Mouse (Mus musculus) cerebellum, postnatal 14 days (tissue): ENCODE results near the gene Tmem255b.

Experiments
- DNase-seq, 2 experiments: peaks; one replicate each; pipeline ENCODE4 v3.0.0; 2021; ENCODE audit warnings: mixed read lengths in 2 of 2

Tmem255b gene

DNA sequence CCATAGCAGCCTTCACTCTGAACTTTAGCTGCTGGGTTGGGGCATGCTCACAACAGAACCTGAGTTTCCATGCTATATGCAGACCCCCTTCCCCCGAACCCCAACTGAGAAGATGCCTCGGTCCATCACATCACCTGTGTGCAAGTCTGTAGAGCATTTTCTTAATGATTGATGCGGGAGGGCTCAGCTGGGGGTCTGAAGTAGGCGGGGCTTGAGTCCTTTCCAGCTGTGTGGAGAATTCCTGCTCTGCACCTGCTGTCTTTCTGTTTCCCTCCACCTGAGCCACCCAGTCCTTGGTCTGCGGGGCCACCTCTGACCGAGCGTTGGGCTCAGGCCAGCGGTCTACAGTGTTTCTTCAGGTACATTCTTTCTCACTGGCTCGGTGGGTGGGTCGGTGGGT is at the start of gene Tmem255b:
TSS of gene Tmem255b (plus strand) at position 301 of the 400 bp plus-strand sequence.
- DNase-seq = no peak

DNA sequence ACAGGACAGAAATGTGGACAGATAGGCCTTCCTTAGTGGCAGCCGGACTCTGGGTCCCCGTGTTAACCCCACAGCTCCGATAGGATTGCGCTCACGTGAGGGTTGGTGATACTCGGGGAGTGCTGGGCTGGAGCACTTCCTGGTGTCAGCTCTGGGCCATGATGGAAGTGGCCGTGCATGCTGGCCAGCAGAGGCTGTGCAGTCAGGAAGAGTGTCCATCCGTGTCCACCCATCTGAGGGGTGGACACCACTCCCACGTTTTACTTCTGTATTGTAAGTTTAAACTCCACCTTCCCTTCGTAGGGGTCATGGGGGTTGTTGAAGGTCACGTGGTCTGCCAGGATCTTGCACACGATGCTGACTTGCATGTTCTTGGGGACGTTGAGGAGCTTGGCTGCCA is 48.6 kb upstream of the Tmem255b start:
- DNase-seq = no peak

DNA sequence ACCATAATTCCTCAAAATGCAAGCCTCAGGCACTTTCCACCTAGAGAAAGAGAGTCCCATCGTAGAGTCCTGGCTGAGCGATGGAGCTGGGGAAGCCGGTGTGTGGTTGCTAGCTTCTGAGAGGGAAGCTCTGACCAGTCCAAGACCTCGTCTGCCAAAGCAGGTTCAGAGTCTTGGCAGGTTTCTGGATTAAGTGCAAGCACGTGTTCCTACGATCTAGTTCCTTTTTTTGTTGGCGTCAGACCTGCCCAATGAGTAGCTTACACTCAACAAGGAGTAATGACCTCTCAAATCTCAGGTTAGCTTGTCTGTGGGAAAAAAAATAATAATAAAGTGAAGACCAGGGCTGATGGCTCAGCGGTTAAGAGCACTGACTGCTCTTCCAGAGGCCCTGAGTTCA is 47.3 kb upstream of the Tmem255b start:
- no peak for DNase-seq

DNA sequence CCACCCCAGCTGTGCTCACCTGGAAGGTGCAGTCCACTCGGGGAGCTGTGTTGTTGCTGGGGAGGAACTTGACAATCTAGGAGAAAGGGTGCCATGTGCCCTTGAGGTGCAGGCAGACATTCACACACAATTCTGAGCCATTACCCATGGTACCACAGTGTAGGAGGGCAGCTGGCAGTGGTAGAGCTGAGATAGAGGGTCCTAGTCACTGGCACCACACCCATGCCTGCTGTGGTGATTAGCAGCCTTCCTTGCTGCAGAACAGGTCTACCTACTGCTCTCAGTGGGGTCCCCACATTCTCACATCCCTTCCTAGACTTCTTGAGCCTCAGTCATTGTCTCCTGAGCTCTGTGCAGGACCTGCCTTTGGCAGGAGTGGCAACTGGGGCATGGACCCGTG is 46.2 kb upstream of the Tmem255b start:
- DNase-seq = no peak

DNA sequence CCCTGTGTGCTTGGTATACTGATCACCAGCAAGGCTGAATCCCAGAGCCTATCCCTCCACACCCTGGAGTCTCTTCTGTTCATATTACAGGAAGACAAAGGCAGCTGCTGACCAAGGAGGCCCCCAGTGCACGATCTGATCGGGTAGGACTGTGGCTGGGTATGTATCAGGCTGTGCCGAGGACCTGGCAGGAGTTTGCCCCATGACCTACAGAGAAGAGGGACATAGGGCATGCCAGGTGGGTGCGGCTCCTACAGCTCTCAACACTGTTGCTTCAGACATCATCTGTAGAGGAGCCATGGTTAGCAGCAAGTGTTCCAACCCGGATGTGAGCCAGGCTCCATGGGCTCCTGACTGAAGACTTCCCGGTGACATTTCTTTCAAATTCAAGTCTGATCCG is 41.1 kb upstream of the Tmem255b start:
- DNase-seq = no peak

DNA sequence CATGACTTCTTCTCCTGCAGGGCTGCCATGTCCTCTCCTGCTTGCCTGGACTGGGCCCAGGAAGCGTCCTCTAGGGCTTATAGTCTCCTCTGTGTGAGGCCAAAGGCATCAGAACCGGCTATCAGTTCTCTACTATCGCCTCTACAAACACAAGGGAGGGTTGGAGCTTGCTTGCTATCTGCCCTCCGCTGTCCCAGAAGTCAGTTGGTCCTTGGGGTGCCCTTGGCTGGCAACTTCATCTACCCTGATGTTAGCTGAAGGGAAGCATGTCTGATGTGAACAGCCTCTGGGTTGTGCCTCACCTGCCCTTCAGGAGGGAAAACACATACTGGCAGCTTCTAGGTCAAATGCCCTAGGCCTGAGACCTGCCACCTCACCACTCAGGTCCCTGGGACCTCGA is 38.3 kb upstream of the Tmem255b start, which contains the start of gene Atp4b:
TSS of gene Atp4b (minus strand) at position 101 of the 400 bp plus-strand sequence.
- no peak for DNase-seq

DNA sequence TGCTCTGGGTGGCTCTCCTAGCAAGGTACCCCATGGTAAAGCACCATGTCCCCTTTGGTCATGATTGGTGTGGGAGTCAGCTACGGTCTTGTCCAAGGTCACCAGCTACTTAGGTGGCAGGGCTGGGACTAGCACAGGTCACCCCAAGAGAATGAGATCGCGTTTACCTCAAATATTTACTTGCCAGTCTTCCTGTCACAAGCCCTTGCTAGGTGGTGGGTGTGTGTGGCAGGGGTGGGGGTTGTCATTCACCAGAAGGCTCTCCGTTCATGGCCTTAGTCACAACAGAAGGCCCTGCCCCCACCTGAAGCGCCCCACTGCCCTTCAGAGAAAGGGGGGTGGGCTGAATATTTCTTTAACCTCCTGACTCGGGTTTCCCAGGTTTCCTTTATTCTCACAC is 31.5 kb upstream of the Tmem255b start:
- DNase-seq = no peak

DNA sequence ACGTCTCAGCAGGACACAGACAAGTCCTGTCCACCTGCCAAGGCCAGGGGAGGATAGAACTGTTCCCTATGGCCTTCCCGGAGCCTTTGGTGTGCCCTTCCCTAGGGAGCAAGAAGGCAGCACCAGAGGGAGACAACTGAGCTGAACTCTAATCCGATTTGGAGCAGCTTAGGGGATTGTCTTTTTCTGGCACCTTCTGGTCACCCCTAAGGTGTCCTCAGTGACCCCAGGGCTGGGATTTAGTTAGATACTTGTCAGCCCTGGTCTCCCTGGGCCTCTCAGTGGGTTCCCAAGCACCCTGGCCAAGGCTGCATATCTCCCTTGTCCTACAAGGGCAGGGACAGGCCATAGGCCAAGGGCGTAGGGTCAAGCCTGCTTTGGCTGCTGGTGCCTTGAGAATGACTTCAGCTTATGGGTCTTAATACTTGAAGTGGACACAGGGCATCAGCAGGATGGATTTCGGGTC is 30.3 kb upstream of the Tmem255b start, which contains the start of gene Grk1:
TSS of gene Grk1 (plus strand) at position 416 of the 466 bp plus-strand sequence.
- no peak for DNase-seq

DNA sequence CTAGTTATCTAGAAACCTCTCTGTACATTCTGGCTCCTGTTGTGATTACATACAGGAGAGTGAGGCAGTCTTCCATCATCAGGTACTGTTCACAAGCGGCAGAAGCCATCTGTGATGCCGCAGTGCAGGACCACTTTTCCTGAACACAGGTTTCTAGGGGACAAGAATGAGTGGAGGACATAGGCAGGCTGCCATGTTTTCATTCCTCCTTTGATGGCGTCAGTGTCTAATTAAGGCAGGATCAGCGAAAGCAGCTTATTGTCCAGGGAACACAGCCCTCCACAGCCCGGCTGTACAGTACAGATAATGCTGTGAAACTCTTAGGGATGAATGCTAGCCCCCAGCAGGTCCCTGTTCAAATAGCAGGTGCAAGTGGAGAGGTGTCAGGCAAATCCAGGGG is 29.0 kb upstream of the Tmem255b start:
- DNase-seq = no peak

DNA sequence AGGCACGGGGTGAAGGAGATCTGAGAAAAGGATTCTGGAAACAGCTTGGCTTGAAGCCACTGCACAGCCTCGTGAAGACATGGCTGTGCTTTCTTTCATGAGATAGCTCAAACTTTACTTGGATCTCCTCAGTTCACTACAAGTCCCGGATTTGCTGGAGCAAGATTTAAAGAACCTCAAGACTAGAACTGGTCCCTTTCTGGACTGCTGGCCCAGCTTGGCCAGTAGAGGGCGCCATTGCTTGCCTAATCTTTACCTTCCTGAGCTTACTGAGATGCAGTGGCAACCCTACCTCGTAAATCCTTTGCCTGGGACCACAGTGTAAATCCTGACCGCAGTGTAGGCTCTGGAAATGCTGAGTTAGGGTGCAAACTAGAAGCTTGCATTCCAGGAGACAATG is 23.4 kb upstream of the Tmem255b start:
- DNase-seq = peak; percentile 79 to 86

DNA sequence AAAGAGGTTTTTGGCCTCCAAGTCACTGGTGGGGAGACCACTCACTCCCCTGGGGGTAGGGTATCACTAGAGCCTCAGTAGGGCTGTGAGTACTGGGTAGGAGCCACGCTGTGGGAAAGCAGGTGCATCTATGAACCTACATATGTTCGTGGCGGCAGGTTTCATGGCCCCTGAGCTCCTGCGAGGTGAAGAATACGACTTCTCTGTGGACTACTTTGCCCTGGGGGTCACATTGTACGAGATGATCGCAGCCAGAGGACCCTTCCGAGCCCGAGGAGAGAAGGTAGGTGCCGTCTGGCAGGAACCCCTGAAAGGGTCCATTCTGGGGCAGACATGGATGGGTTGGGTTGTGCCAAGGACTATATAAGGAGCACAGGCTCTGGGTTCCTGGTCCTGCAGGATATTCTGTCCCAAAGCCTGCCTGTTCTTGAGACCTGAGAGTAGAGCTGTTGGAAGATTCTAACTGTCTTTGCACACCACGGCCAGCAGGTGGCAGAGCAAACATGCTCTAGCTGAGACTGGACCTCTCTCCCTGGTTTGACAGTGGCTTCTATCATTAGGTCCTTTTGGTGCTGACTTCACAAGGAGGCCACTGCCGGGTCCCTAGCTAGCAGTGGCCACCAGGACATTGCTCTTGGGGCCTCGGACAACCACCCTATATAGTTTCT is 22.0 kb upstream of the Tmem255b start:
- peak; percentile 79 to 85 for DNase-seq

DNA sequence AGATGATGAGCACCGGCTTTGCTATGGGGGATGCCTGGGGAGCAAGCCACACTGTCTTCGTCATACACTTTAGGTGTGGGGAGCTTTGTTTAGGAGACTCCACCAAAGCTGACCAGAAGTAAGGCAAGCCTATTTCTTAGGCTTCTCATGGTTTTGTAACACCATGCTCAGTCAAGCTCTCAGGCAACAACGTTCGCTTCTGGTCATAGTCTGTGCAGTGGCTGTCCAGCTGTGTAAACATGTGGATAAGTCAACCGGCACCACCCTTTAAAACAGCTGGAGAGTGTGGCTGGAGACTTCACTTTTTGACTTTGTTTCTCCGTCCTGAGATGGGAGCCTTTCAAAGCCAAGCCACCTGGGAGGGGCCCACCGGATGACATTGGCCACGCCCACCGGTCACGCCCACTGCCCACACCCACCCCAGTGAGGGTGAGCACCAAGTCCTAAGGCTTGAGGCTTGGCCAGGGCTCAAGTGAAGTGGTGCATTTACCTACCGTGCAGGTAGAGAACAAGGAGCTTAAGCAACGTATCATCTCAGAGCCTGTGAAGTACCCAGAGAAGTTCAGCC is 21.1 kb upstream of the Tmem255b start:
- peak in 1 of 2 experiments; percentile 12 for DNase-seq

DNA sequence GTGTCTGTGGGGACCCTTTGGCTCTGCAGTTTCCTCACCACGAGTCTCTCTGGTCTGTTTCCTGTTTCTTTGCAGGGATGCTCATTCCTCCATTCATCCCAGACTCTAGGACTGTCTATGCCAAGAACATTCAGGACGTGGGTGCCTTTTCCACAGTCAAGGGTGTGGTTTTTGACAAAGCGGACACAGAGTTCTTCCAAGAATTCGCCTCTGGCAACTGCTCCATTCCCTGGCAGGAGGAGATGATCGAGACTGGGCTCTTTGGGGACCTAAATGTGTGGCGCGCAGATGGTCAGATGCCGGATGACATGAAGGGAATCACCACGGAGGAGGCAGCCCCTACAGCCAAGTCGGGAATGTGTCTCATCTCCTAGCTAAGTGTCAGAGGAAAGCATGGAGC is 19.1 kb upstream of the Tmem255b start:
- peak; percentile 18 for DNase-seq

DNA sequence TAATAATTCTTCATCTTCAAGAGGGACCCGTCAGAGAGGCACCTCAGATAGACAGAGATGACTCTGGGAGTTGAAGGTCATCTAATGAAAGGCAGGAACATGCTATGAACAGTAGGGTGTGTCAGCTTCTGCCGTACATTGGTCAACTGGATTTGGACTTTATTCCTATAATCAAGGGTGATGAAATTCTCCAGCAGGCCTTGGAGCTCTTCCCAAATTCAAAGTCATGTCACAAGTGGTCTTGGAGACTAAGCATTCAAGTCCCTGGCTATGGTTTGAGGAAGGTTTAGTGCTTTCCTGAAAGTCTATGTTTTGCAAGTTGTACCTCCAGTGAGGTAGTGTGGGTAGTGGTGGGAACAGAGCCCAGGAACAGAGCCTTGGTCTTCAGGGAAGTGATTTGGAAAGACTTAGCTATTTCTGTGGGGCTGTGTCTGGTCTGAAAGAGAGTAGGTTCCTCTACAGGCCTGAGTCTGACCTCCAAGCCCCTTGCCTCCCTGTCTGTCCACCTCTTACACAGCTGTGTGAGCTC is 15.8 kb upstream of the Tmem255b start:
- no peak for DNase-seq

DNA sequence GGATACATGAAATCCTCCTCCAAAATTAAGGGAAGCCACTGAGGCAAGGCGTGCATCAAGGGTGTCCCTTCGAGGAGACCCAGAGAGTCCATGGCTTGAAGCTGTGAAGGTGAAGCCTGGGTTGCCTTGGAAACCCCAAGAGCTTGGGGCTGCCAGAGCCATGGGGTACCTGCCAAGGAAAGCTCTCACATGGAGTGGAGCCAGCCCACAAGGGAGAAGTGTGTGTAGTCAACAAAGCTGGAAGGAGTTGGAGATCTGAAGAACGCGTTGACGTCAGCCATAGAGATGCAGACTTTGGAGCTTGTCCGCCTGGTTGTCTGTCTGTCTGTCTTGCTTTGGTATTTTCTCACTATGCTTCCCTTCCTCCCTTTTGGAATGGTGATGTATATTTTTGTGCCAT is 14.0 kb upstream of the Tmem255b start:
- DNase-seq = peak; percentile 25 to 32

DNA sequence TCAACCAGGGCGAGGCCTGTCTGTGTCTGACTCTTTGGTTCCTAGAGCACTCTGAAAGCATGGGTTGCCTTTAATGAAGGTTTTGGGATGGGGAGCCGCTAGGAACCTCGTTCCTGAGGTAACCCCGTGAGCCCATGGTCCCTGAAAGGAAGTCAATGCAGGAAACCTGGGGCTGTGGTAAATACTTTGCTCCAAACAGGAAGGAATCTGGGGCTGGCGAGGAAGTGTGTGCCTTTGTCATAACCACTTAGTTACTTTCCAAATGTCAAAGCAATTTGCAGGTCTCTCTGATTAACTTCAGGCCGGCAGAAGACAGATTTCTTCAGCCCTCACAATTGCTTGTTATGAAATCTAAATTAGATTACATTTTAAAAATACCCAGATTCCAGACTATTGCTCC is 7.6 kb upstream of the Tmem255b start:
- no peak for DNase-seq

DNA sequence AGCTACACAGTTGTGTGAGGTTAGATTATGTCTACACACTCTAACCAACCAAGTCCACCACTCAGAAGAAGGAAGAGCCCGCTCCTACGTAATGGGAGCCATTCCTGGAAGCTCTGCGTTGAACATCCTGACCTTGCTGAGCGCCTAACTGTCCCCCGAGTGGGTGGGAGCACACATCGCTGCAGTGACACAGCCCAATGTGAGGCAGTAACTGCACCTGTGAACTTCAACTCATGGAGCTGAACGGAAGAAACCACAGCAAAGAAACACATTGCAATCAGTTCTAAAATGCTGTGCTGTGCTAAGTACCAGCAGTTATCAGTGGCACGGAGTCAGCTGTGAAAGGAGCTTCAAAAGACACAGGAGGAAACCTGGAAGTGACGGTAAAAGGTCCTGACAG is 6.8 kb upstream of the Tmem255b start:
- DNase-seq = no peak

DNA sequence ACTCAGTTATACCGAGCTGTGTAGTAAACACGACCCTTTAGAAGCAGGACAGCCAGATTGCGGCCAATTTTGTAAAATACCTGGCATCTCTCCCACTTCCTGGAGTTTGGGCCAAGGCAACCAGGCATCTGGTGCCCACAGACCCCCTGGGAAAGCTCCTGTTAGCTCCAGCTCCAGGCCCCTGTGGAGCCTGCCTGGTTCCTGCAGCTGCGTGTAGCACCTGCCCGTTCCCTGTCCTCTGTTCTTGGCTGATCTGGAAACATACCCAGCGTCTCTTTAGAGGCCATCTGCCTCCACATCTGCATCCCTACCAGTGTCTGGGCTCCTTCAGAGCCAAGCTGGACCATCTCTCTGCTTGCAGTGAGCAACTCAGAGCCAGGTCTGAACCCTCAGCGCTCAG is 4.6 kb upstream of the Tmem255b start:
- DNase-seq = peak; percentile 24 to 38

DNA sequence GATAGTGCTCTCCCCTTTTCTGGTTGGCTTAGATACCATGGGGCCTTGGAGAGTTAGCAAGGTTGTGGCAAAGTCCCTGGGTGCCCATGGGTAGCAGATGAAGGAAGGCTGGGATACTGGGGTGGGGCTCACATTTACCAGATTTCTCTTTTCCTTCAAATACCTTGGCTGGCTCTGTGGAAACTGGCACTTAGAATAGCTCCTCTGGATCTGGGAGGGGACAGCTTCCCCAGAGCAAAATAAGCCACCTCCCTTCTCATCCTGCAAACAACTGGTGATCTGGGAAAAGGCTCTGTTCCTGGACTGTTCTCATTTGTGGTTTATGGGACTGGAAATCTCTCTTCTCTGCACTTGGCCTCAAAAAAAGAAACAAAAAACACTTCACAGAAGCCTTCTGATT is 4.1 kb upstream of the Tmem255b start:
- no peak for DNase-seq

DNA sequence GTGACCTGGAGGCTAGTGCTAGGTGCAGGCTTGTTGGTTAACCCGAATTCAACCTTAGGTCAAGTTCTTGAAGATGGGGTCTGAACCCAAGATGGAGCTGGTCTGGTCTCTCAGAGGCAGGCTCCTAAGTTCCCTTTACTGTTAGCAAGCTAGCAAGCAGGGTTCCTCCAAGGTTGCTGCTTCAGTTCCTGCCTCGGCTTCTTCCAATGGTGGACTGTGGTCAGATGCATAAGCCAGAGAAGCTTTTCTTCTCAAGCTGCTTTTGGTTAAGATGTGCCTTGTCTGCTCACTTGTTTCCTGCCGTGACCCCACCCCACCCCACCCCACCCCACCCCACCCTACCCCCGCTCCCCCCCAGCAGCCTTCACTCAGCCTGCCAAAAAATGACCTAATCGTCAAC is 1.9 kb upstream of the Tmem255b start:
- no peak for DNase-seq

DNA sequence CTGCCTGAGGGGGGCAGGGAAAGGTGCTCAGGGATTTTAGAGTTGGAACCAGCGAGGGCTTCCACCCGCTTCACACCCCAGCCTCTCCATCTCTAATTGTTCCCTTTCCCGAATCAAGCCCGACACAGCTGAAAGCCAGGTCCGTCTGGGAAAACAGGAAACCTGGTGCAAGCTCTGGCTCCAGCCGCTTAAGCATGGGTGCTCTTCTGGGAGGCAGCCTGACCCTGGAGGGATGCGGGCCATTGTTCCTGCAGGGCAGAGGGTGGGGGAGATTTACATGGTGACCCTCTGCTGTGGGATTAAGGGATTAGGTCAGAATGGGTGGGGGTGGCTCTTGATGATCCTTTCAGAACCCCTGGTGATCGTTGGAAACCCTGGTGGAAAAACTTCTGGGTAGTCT is 1.1 kb downstream of the Tmem255b start:
- DNase-seq = no peak

DNA sequence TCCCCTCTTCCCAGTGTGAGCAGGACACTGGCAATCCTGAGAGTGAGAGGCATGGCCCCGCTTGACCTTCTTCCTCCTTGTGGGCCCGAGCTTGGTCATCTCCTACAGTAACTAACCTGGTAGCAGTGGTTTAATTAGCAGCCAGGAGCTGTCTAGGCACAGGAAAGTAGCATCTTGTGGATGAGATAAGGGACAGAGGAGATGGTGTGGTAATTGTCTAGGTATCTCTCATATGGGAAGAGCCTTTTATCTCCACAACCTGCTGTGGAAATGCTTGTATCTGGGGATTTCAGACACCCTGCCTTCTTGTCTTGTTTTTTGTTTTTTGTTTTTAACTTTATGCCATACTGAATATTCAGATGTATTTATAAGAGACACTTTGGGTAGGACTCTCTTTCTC is 2.5 kb downstream of the Tmem255b start:
- no peak for DNase-seq

DNA sequence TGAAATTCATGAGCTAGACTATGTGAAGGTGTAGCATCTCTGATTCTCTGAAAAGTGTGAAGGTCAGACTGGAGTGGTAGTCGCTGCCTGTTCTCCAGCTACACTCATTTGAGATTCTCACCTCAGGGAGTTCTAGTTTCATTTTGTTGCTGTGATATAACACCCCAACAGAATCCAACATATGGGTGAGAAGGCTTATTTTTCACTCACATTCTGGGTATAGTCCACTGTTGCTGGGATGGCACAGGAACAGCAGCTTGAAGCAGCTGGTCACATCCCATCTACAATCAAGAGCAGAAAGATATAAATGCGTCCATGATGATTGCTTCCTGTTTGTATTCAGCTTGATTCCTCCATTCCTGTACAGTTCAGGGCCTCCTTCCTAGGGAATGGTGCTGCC is 7.2 kb downstream of the Tmem255b start:
- DNase-seq = no peak

DNA sequence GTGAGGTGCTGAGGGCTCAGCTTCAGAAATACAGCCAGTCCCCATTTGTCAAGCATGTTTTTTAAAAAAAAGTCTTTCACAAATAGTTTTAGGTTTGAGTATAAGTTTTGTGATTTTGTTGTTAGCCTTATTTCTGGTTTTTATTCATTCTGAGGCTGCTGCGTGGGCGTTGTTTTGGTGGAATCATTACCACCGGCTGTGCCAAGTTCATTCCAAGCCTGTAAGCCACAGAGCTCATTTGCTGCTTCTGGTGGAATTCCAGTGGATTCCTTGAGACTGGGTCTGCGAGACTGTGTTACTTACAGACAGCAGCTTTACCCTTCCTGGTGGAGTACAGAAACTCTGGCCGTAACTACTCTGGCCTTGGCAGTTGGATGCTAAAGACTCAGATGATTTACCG is 11.5 kb downstream of the Tmem255b start:
- DNase-seq = no peak

DNA sequence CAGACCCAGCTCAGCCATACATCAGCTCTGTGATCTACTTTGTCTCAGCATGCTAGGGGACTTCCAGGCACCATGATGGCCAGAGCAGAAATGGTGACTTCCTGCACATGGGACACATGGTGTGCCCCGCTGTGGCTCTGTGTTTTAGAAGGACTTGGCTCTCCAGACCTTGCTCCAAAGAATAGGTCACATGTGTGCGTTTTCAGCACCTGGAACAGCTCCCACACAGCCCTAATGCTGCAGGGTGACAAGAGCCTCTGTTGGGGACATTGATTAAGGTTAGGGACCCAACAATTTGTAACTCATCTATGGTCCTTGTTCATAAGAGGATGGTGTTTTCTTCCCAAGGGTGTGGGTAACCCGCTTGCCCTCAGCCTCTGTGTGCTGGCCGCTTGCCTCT is 13.2 kb downstream of the Tmem255b start:
- DNase-seq = no peak
